Mouse (Mus musculus) liver, embryonic 16.5 days (tissue): ENCODE data around the gene Trpv5. TPM values are rescaled to one million over a fixed set of nuclear protein-coding genes. Genes with fewer than 3 reads are reported as not detected.
A peak's percentile ranks its signal among the peaks of the same experiment; 100 is the strongest.

ENCODE experiments used
- ATAC-seq: fragments of 200-750 bp; cut with Nextera tagmentation; 2 replicates; pipeline ENCODE4 v1.8.0; 2017; ENCODE audit warnings: low read depth, mild to moderate bottlenecking, moderate number of reproducible peaks, moderate library complexity
- H3K27ac ChIP-seq: fragments of 300-500 bp; sonication (generic); 2 replicates; pipeline ENCODE4 v1.5.1; 2014; ENCODE audit warnings: mild to moderate bottlenecking, low read length
- H3K27me3 ChIP-seq: fragments of 300-500 bp; sonication (generic); 2 replicates; pipeline ENCODE4 v1.6.1; 2014; ENCODE audit warnings: low read depth, low read length, mixed read lengths; ENCODE audit not compliant: control insufficient read depth, insufficient read depth
- H3K36me3 ChIP-seq: fragments of 300-500 bp; sonication (generic); 2 replicates; pipeline ENCODE4 v1.6.1; 2014; ENCODE audit warnings: mild to moderate bottlenecking; ENCODE audit not compliant: control insufficient read depth, insufficient read depth
- H3K4me1 ChIP-seq: fragments of 300-500 bp; sonication (generic); 2 replicates; pipeline ENCODE4 v1.6.1; 2014; ENCODE audit warnings: low read depth, low read length, mixed read lengths; ENCODE audit not compliant: control insufficient read depth
- H3K4me2 ChIP-seq: fragments of 300-500 bp; sonication (generic); 2 replicates; pipeline ENCODE4 v1.6.1; 2014; ENCODE audit warnings: low read depth, low read length, mixed read lengths
- H3K4me3 ChIP-seq: fragments of 300-500 bp; sonication (generic); 2 replicates; pipeline ENCODE4 v1.5.1; 2014; ENCODE audit warnings: low read depth, mild to moderate bottlenecking, low read length
- H3K9ac ChIP-seq: fragments of 300-500 bp; sonication (generic); 2 replicates; pipeline ENCODE4 v1.6.1; 2014; ENCODE audit warnings: low read depth, low read length
- H3K9me3 ChIP-seq: fragments of 300-500 bp; sonication (generic); replicated peaks from 2 replicates; pipeline ENCODE4 v1.6.1; 2016; ENCODE audit warnings: low read length; ENCODE audit not compliant: control insufficient read depth
- WGBS: fragments of 180-500 bp; shearing (Covaris S2); extraction: QIAGEN DNeasy Blood & Tissue Kit; methylation state at CpG from one replicate; pipeline ENCODE4 v1.1.7; 2014; ENCODE audit not compliant: insufficient replicate concordance; 5-methylcytosine and 5-hydroxymethylcytosine counted together
- polyA plus RNA-seq: library from polyadenylated mRNA; unstranded; fragments of >200 nt; fragmentation: Nextera tagmentation; extraction: Ambion mirVana; gene quantifications from 2 replicates; pipeline ENCODE4 v1.2.1, GENCODE M21; 2015

The Trpv5 gene
- polyA plus RNA-seq, 1 experiment from 2014 or later = 0.05 TPM

DNA sequence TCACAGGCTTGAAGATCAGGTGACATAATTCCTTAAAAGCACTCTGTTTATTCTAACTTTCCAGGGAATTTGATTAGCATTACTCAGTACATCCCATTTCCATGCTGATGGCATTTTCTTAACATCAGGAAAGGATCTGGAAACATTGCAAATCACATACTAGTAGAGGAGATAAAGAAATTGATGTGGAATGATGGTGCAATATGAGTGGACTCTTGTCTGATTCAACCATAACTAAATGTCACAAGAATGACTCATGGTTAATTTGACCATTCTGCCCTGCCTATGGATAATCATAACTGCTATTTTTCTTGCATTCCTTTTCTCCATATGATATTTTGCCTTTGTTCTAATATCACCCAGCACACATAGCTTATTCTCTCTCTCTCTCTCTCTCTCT, 11.6 kb upstream of the Trpv5 start:
- peaks cover 83% of the 10 kb centered on the region for H3K36me3 ChIP-seq

DNA sequence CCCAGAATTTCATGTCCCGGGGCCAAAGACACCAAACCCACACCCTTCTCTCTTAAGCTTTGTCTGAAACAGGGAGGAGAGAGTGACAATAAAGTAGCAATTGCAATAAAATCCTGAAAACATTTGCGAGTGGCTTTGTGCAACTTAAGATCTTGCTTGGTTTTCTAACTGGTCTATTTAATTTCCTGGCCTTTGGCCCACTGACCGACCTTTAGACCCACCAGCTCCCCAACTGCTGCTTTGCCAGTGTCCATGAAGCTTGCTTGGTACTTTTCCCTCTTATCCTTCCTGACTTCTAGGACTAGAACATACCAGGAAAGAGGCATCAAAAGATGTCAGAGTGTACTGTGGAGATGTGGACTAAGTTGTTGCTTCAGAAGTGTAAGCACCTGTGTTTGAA, 5.0 kb upstream of the Trpv5 start:
- Histone ChIP-seq H3K9me3 (no peaks in the 10 kb centered on the region), H3K4me3 (no peak overlapping the region), H3K27ac (peak overlapping the region; percentile 0; the same call in 1 of the 2 replicates), H3K9ac (no peak overlapping the region), H3K4me2 (no peak overlapping the region), H3K4me1 (peaks cover 10% of the 10 kb centered on the region), H3K27me3 (no peaks in the 10 kb centered on the region), H3K36me3 (peaks cover 58% of the 10 kb centered on the region)
- 74% methylated on average over 3 of the region's 3 CpGs for WGBS
- no peak for ATAC-seq

More for the DNA sequence above, 11.6 kb upstream of the Trpv5 start:
- no peaks in the 10 kb centered on the region for H3K27me3 ChIP-seq
- no peaks in the 10 kb centered on the region; the same call in 1 of the 2 replicates for H3K4me1 ChIP-seq
- no peak overlapping the region for H3K4me2 ChIP-seq
- no peak for ATAC-seq
- H3K9ac ChIP-seq = no peak overlapping the region
- H3K9me3 ChIP-seq = no peaks in the 10 kb centered on the region
- H3K4me3 ChIP-seq = no peak overlapping the region
- H3K27ac ChIP-seq = no peak overlapping the region

GRCm38 (mm10) chr6:41684911-41685310, 4.3 kb upstream of the Trpv5 start:
- Histone ChIP-seq H3K9ac (no peak overlapping the region), H3K36me3 (peaks cover 52% of the 10 kb centered on the region), H3K4me2 (no peak overlapping the region), H3K9me3 (no peaks in the 10 kb centered on the region), H3K27ac (peak overlapping the region; percentile 0; the same call in 1 of the 2 replicates), H3K27me3 (no peaks in the 10 kb centered on the region), H3K4me1 (peaks cover 10% of the 10 kb centered on the region), H3K4me3 (no peak overlapping the region)
- 19% methylated on average over 5 of the region's 5 CpGs for WGBS
- ATAC-seq = peak; percentile 76

DNA sequence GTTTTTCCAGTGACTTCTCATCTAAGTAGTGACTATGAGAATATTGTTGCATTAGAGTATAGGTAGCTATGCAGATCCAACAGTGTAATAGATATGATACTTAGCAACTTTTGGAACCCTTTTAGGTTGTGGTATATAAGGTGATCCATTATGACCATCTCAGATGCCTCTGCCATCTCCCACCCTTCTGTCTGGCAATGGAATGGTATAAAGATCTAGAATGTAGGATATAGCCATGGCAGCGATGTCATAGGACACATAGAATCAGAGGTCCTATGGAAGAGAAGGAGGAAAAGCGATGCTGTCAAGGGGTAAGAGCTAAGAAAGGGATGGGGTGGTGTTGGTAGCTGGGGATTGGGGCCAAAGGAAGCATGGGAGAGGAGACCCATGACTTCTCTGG, 3.6 kb upstream of the Trpv5 start, which contains the start of gene Llcfc1:
Llcfc1 (plus strand) TSS at position 301 of the 400 bp plus-strand sequence.
- H3K9ac ChIP-seq = no peak within 1 kb of the TSS
- H3K27ac ChIP-seq = peak within 1 kb of the TSS; percentile 21; the same call in 1 of the 2 replicates
- no peak for ATAC-seq
- 96% methylated on average over 2 of the region's 2 CpGs for WGBS
- peaks cover 10% of the 10 kb centered on the region for H3K4me1 ChIP-seq
- no peaks in the 10 kb centered on the region for H3K27me3 ChIP-seq
- H3K36me3 ChIP-seq = peaks cover 44% of the 10 kb centered on the region
- H3K9me3 ChIP-seq = no peaks in the 10 kb centered on the region
- no peak within 1 kb of the TSS for H3K4me2 ChIP-seq
- no peak within 1 kb of the TSS for H3K4me3 ChIP-seq

DNA sequence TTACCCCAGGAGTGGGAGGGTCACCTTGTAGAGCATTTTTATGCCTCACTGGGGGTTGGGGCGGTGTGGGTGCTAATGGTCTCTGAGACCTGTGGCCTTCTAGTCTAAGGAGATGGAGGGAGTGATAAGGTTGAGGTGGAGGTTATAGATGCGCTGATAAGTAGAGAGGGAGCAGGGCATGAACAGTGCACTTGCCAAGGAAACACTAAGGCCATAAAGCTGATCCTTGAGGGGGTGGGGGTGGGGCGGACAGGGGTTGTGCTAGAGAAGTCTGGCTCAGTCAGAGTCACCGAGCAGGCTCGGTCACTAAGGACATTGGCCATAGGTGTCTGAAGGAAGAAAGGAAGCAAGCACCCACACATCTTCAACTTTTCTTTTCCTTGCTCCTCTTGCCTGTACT, 1.1 kb upstream of the Trpv5 start:
- Histone ChIP-seq H3K4me1 (peaks cover 10% of the 10 kb centered on the region), H3K36me3 (peaks cover 22% of the 10 kb centered on the region), H3K9ac (no peak overlapping the region), H3K4me2 (no peak overlapping the region), H3K4me3 (no peak overlapping the region), H3K27me3 (no peaks in the 10 kb centered on the region), H3K27ac (no peak overlapping the region), H3K9me3 (no peaks in the 10 kb centered on the region)
- ATAC-seq = no peak
- WGBS = 68% methylated on average over 5 of the region's 5 CpGs

GRCm38 (mm10) chr6:41676530-41676929, 4.0 kb downstream of the Trpv5 start:
- Histone ChIP-seq H3K4me2 (no peak overlapping the region), H3K27ac (no peak overlapping the region), H3K4me3 (no peak overlapping the region), H3K4me1 (no peaks in the 10 kb centered on the region), H3K9ac (no peak overlapping the region), H3K27me3 (no peaks in the 10 kb centered on the region), H3K9me3 (no peaks in the 10 kb centered on the region), H3K36me3 (no peaks in the 10 kb centered on the region)
- ATAC-seq = no peak
- 32% methylated on average over 2 of the region's 2 CpGs for WGBS

DNA sequence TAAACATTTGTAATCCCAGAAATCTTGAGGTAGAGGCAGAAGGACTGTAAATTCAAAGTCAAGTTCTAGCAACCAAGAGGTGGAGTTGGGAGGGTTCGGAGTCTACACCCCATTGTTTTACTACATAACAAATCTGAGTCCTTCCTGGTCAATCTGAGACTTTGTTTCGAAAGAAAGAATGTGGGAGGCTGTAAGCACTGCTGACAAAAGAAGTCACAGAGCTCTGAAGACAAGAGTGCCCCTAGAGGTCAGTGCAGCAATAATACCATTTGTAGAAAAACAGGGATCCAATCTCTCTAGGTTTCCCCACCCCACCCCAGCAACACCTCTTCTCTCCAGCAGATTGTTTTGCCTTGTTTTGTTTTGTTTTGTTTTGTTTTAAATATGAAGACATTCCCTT, 18.2 kb downstream of the Trpv5 start:
- no peak for ATAC-seq
- H3K9ac ChIP-seq = no peak overlapping the region
- H3K36me3 ChIP-seq = no peaks in the 10 kb centered on the region
- no peaks in the 10 kb centered on the region for H3K27me3 ChIP-seq
- no peak overlapping the region for H3K4me2 ChIP-seq
- no peaks in the 10 kb centered on the region for H3K9me3 ChIP-seq
- no peak overlapping the region for H3K4me3 ChIP-seq
- WGBS = 32% methylated on average over 2 of the region's 2 CpGs
- H3K4me1 ChIP-seq = no peaks in the 10 kb centered on the region
- no peak overlapping the region for H3K27ac ChIP-seq

DNA sequence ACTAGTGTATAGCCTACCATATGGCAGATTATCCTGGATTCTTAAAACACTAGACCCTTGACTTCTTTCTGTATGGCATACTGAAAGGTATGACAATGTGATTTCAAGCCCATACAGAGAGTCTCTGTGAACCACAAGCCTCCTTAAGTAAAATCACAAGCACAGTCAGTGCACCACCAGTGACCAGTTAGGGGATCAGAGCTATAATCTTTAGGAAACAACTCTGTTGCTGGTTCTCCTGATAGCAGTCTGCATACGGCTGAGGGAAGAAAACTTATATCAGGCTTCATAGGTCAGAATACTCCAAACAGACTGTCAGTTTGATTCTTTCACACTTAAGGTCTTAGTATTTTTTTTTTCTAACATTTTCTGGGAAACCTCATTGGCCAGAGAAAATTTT, 22.1 kb downstream of the Trpv5 start:
- H3K9me3 ChIP-seq = no peaks in the 10 kb centered on the region
- no peak overlapping the region for H3K27ac ChIP-seq
- ATAC-seq = no peak
- no peak overlapping the region for H3K4me3 ChIP-seq
- no peak overlapping the region for H3K4me2 ChIP-seq
- 34% methylated on average over 1 of the region's 1 CpGs for WGBS
- H3K9ac ChIP-seq = no peak overlapping the region
- H3K27me3 ChIP-seq = no peaks in the 10 kb centered on the region
- H3K36me3 ChIP-seq = no peaks in the 10 kb centered on the region
- H3K4me1 ChIP-seq = no peaks in the 10 kb centered on the region

- Histone ChIP-seq H3K27ac (no peak overlapping the region), H3K4me3 (no peak overlapping the region), H3K9me3 (no peaks in the 10 kb centered on the region), H3K27me3 (no peaks in the 10 kb centered on the region), H3K4me2 (no peak overlapping the region), H3K9ac (no peak overlapping the region), H3K36me3 (no peaks in the 10 kb centered on the region), H3K4me1 (no peaks in the 10 kb centered on the region)
- 20% methylated on average over 8 of the region's 8 CpGs for WGBS
- no peak for ATAC-seq
Measured at GRCm38 (mm10) chr6:41654648-41655047, 25.9 kb downstream of the Trpv5 start.
